Mouse (Mus musculus) right cerebral cortex, postnatal 10 days (tissue): ENCODE results near the gene Olfr364-ps1.

ENCODE experiments used
- DNase-seq, 2 experiments: peaks; one replicate each; pipeline ENCODE4 v3.0.0; 2021; ENCODE audit warnings: low spot score in 2 of 2

The Olfr364-ps1 gene

DNA sequence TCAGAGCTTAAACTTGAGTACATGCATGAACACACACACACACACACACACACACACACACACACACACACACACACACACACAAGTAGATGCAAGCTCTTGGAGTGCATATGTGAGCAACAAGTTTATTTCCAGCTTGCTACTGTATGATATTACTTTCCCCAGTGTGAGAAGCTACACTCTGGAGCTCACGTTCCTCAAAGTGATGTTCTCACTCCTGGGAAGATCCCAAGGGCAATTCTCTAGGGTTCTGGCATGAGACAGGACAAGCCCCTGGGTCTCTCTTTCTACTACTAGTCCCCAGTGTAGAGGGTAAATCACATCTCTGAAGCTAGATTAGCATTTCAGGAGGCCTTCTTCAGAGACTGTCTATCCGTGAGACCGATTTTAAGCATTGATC, at the start of gene Olfr364-ps1:
Gene Olfr364-ps1, plus strand, starts transcription at position 301 of the 400 bp plus-strand sequence.
- no peak for DNase-seq

GRCm38 (mm10) chr2:37117810-37118209, 21.3 kb upstream of the Olfr364-ps1 start, which contains the start of gene Olfr362:
TSS of gene Olfr362 (minus strand) at chr2:37117910.
- DNase-seq, result no peak

GRCm38 (mm10) chr2:37187898-37188297, 48.8 kb downstream of the Olfr364-ps1 start, which contains the start of gene Olfr365:
TSS of gene Olfr365 (plus strand) at chr2:37188198.
- DNase-seq, result no peak
